Mouse (Mus musculus) liver, postnatal 0 days (tissue): ENCODE measurements at regions not wholly inside any gene's neighbourhood (a gene's known extent, or its start where the extent isn't known, plus 50 kb on each side); places are given as distances from the start of the nearest gene placed in this dataset.

Experiments
- ATAC-seq: fragments of 200-750 bp; cut with Nextera tagmentation; 2 replicates; pipeline ENCODE4 v1.8.0; 2017; ENCODE audit warnings: mild to moderate bottlenecking, moderate library complexity
- DNase-seq: peaks from one replicate; pipeline ENCODE4 v3.0.0-alpha.2; 2016
- H3K27ac ChIP-seq: fragments of 300-500 bp; sonication (generic); 2 replicates; pipeline ENCODE4 v1.5.1; 2014; ENCODE audit warnings: antibody characterized with exemption, moderate library complexity, mild to moderate bottlenecking, low read depth
- H3K27me3 ChIP-seq: fragments of 300-500 bp; sonication (generic); 2 replicates; pipeline ENCODE4 v1.6.1; 2014; ENCODE audit warnings: low read length, control low read depth, mixed read lengths; ENCODE audit not compliant: insufficient read depth
- H3K36me3 ChIP-seq: fragments of 300-500 bp; sonication (generic); replicated peaks from 2 replicates; pipeline ENCODE4 v1.6.1; 2014; ENCODE audit warnings: mild to moderate bottlenecking, control low read depth, low read length, moderate library complexity, mixed read lengths; ENCODE audit not compliant: insufficient read depth
- H3K4me1 ChIP-seq: fragments of 300-500 bp; sonication (generic); 2 replicates; pipeline ENCODE4 v1.6.1; 2014; ENCODE audit warnings: antibody characterized with exemption, mild to moderate bottlenecking, control low read depth; ENCODE audit not compliant: insufficient read depth
- H3K4me2 ChIP-seq: fragments of 300-500 bp; sonication (generic); 2 replicates; pipeline ENCODE4 v1.6.1; 2014; ENCODE audit warnings: low read depth, mild to moderate bottlenecking, low read length, moderate library complexity, mixed read lengths
- H3K4me3 ChIP-seq: fragments of 300-500 bp; sonication (generic); 2 replicates; pipeline ENCODE4 v1.5.1; 2014; ENCODE audit warnings: low read depth, low read length
- H3K9ac ChIP-seq: fragments of 300-500 bp; sonication (generic); replicated peaks from 2 replicates; pipeline ENCODE4 v1.6.1; 2014; ENCODE audit warnings: mild to moderate bottlenecking, moderate library complexity
- H3K9me3 ChIP-seq: fragments of 300-500 bp; sonication (generic); 2 replicates; pipeline ENCODE4 v1.6.1; 2016; ENCODE audit warnings: mild to moderate bottlenecking, control low read depth, low read length, mixed read lengths
- CTCF ChIP-seq: sonication (generic); IDR thresholded peaks from 2 replicates; pipeline ENCODE4 v1.5.1; 2016; ENCODE audit warnings: antibody characterized with exemption, low read depth
- EP300 ChIP-seq: IDR thresholded peaks from 2 replicates; pipeline ENCODE4 v1.6.1; 2016; ENCODE audit warnings: antibody characterized with exemption, low read depth, mild to moderate bottlenecking
- WGBS: fragments of 180-500 bp; shearing (Covaris S2); extraction: QIAGEN DNeasy Blood & Tissue Kit; methylation state at CpG from one replicate; pipeline ENCODE4 v1.1.7; 2014; ENCODE audit not compliant: insufficient replicate concordance; 5-methylcytosine and 5-hydroxymethylcytosine counted together

- Histone ChIP-seq H3K4me3 (no peak overlapping the region), H3K27ac (no peak overlapping the region), H3K4me1 (no peaks in the 10 kb centered on the region), H3K4me2 (no peak overlapping the region), H3K9ac (no peak overlapping the region), H3K9me3 (no peaks in the 10 kb centered on the region), H3K36me3 (no peaks in the 10 kb centered on the region), H3K27me3 (no peaks in the 10 kb centered on the region)
- no peak for ATAC-seq
- 62% methylated on average over 1 of the region's 1 CpGs for WGBS
- no peak for DNase-seq
- TF ChIP-seq CTCF (no peak), EP300 (no peak)
Measured at GRCm38 (mm10) chrX:162266769-162267168, 107.2 kb upstream of the Nhs start.

- H3K4me3 ChIP-seq = no peak overlapping the region
Measured at GRCm38 (mm10) chrX:162257398-162257797, 97.9 kb upstream of the Nhs start.

GRCm38 (mm10) chrX:162255873-162256272 is 96.3 kb upstream of the Nhs start:
- ATAC-seq = no peak
- TF ChIP-seq CTCF (no peak), EP300 (no peak)
- H3K36me3 ChIP-seq = no peaks in the 10 kb centered on the region
- no peak overlapping the region for H3K9ac ChIP-seq
- H3K4me3 ChIP-seq = no peak overlapping the region
- no peaks in the 10 kb centered on the region for H3K27me3 ChIP-seq
- no peak overlapping the region for H3K27ac ChIP-seq
- DNase-seq = no peak
- no peaks in the 10 kb centered on the region for H3K9me3 ChIP-seq
- H3K4me2 ChIP-seq = no peak overlapping the region
- no peaks in the 10 kb centered on the region for H3K4me1 ChIP-seq

More at GRCm38 (mm10) chrX:162257398-162257797, 97.9 kb upstream of the Nhs start:
- Histone ChIP-seq H3K9ac (no peak overlapping the region), H3K4me1 (no peaks in the 10 kb centered on the region), H3K36me3 (no peaks in the 10 kb centered on the region), H3K27me3 (no peaks in the 10 kb centered on the region), H3K9me3 (no peaks in the 10 kb centered on the region), H3K27ac (no peak overlapping the region), H3K4me2 (no peak overlapping the region)
- WGBS = 83% methylated on average over 3 of the region's 3 CpGs
- DNase-seq = no peak
- no peak for ATAC-seq
- TF ChIP-seq CTCF (no peak), EP300 (no peak)

GRCm38 (mm10) chrX:162241291-162241690 is 81.8 kb upstream of the Nhs start:
- H3K9ac ChIP-seq = no peak overlapping the region
- H3K36me3 ChIP-seq = no peaks in the 10 kb centered on the region
- no peak overlapping the region for H3K4me2 ChIP-seq
- H3K9me3 ChIP-seq = no peaks in the 10 kb centered on the region
- H3K27ac ChIP-seq = no peak overlapping the region
- 76% methylated on average over 3 of the region's 3 CpGs for WGBS
- TF ChIP-seq CTCF (no peak), EP300 (no peak)
- no peaks in the 10 kb centered on the region for H3K4me1 ChIP-seq
- no peak overlapping the region for H3K4me3 ChIP-seq
- ATAC-seq (no peak), DNase-seq (no peak)
- H3K27me3 ChIP-seq = no peaks in the 10 kb centered on the region

- Histone ChIP-seq H3K4me1 (no peaks in the 10 kb centered on the region), H3K9ac (no peak overlapping the region), H3K4me2 (no peak overlapping the region), H3K27me3 (no peaks in the 10 kb centered on the region), H3K9me3 (no peaks in the 10 kb centered on the region), H3K36me3 (no peaks in the 10 kb centered on the region), H3K27ac (no peak overlapping the region), H3K4me3 (no peak overlapping the region)
- 58% methylated on average over 5 of the region's 5 CpGs for WGBS
- ATAC-seq (no peak), DNase-seq (no peak)
- TF ChIP-seq CTCF (no peak), EP300 (no peak)
Measured at GRCm38 (mm10) chrX:162235552-162235951, 76.0 kb upstream of the Nhs start.

GRCm38 (mm10) chrX:162210848-162211247 is 51.3 kb upstream of the Nhs start:
- Histone ChIP-seq H3K27ac (no peak overlapping the region), H3K4me1 (no peaks in the 10 kb centered on the region), H3K4me2 (no peak overlapping the region), H3K27me3 (no peaks in the 10 kb centered on the region), H3K9ac (no peak overlapping the region), H3K36me3 (no peaks in the 10 kb centered on the region), H3K9me3 (no peaks in the 10 kb centered on the region), H3K4me3 (no peak overlapping the region)
- WGBS = 61% methylated on average over 2 of the region's 2 CpGs
- DNase-seq (no peak), ATAC-seq (no peak)
- TF ChIP-seq CTCF (no peak), EP300 (no peak)
